Mouse (Mus musculus) spleen, adult 2 months (tissue): Measurements from ENCODE around the gene Ttyh1.

Source experiments
- CTCF ChIP-seq: fragments of 200-500 bp; IDR thresholded peaks from 2 replicates; pipeline ENCODE4 v1.5.1; 2011; ENCODE audit warnings: mild to moderate bottlenecking, inconsistent platforms; ENCODE audit not compliant: insufficient read depth, insufficient read length, insufficient replicate concordance; ENCODE audit errors: extremely low read depth
- POLR2A ChIP-seq: fragments of 200-500 bp; IDR thresholded peaks from 2 replicates; pipeline ENCODE4 v1.6.1; 2011; ENCODE audit warnings: low read depth, low read length, inconsistent platforms

GRCm38 (mm10) chr7:4178438-4178837 is 59.2 kb downstream of the Ttyh1 start:
- no peak for TF ChIP-seq CTCF
- TF ChIP-seq POLR2A = no peak
